In genomic region chr8:71464513-71465500, GRCm38 (mm10) we compare ENCODE assay signal across 8 mouse cellular contexts. TPM values are rescaled to one million over a fixed set of nuclear protein-coding genes. Genes with fewer than 3 reads are reported as not detected.
DNase-seq lines count a peak whose midpoint lies in the region; ATAC-seq and TF ChIP-seq lines count a peak whose summit lies in the region.

Gene Mrpl34 (plus strand): TSS chr8:71464959.

- intact Hi-C loops in gastrocnemius, adult 2 months (cut with DNase I) = loop anchor here (5.0 kb wide), 1 partner anchor 88 kb away; no protein-coding TSS in a partner anchor
- intact Hi-C loops in left cerebral cortex, adult 2 months (cut with DNase I) = loop anchor here (1.0 to 10.0 kb wide), 3 partner anchors 20 to 570 kb away; partner anchors contain the start of genes Ano8, Ocel1, Rpl18a and Slc5a5

- peaks cover 10% of the 10 kb centered on the region; the same call in 1 of the 2 replicates for H3K4me1 ChIP-seq in hindbrain, postnatal 0 days (ENCODE audit: insufficient read depth, low read length)

- TF ChIP-seq CTCF in gastrocnemius, adult 2 months (IDR thresholded peaks at IDR 0.05) = peak; percentile 99; the same call in 1 of the 2 replicates
- peak; percentile 99 for TF ChIP-seq CTCF in hindbrain, postnatal 0 days (IDR thresholded peaks at IDR 0.05; ENCODE audit: low read depth)
- peak; percentile 99 for TF ChIP-seq CTCF in left cerebral cortex, adult 2 months (IDR thresholded peaks at IDR 0.05)

- peak; percentile 99 for DNase-seq in ZHBTc4 (ENCODE audit: low read depth, low spot score)
- peak; percentile 98 for DNase-seq in gastrocnemius, adult 2 months
- DNase-seq in hindbrain, postnatal 0 days (ENCODE audit: low spot score) = peak; percentile 100
- peak; percentile 98 for DNase-seq in left cerebral cortex, adult 2 months (ENCODE audit: extremely low spot score in 1 of 2, low spot score in 2 of 2)
- DNase-seq in right cerebral cortex, adult 2 months (ENCODE audit: low spot score in 2 of 2) = peak; percentile 100
- peak; percentile 97 for DNase-seq in urinary bladder, postnatal 14 days (ENCODE audit: low spot score)

- peaks cover 9% of the 10 kb centered on the region for H3K36me3 ChIP-seq in hindbrain, postnatal 0 days (ENCODE audit: insufficient read depth, low read length)

- ATAC-seq in common myeloid progenitor, adult 5-6 weeks (replicated peaks; ENCODE audit: low read depth, poor library complexity, severe bottlenecking) = peak; percentile 74
- ATAC-seq in hindbrain, postnatal 0 days = peak; percentile 85
- peak; percentile 75 for ATAC-seq in megakaryocyte, adult 5-6 weeks (ENCODE audit: poor library complexity, severe bottlenecking)

- peak within 1 kb of the TSS; percentile 89 for H3K4me3 ChIP-seq in gastrocnemius, adult 2 months
- peak within 1 kb of the TSS; percentile 88 for H3K4me3 ChIP-seq in hindbrain, postnatal 0 days (ENCODE audit: low read length)
- H3K4me3 ChIP-seq in left cerebral cortex, adult 2 months = peak within 1 kb of the TSS; percentile 95

- no peaks in the 10 kb centered on the region for H3K27me3 ChIP-seq in hindbrain, postnatal 0 days (ENCODE audit: insufficient read depth, low read length)

- H3K4me2 ChIP-seq in hindbrain, postnatal 0 days (ENCODE audit: low read depth, low read length) = peak within 1 kb of the TSS; percentile 61

- peak within 1 kb of the TSS; percentile 95 for H3K27ac ChIP-seq in gastrocnemius, adult 2 months
- H3K27ac ChIP-seq in hindbrain, postnatal 0 days = peak within 1 kb of the TSS; percentile 92
- H3K27ac ChIP-seq in left cerebral cortex, adult 2 months = peak within 1 kb of the TSS; percentile 92

- peak within 1 kb of the TSS; percentile 89 for H3K9ac ChIP-seq in hindbrain, postnatal 0 days (replicated peaks; ENCODE audit: low read length)

- under 1% methylated on average over 59 of the region's 59 CpGs for WGBS in hindbrain, postnatal 0 days

- H3K9me3 ChIP-seq in hindbrain, postnatal 0 days (ENCODE audit: low read length) = no peaks in the 10 kb centered on the region

RNA-seq across cellular contexts. Expression of gene Mrpl34, which starts in this region (rescaled TPM):
- 79.0 and 80.0 TPM in 2 replicates for total RNA-seq in common myeloid progenitor, adult 5-6 weeks (2017)
- total RNA-seq in gastrocnemius, adult 2 months (2021) = 10 to 100 TPM; 59.1 to 84.3 TPM
- total RNA-seq in hindbrain, postnatal 0 days (2014; rRNA removed) = 77.9 and 127 TPM in 2 replicates
- polyA plus RNA-seq in hindbrain, postnatal 0 days (2015; fragmentation: Nextera tagmentation; extraction: Ambion mirVana) = 155 and 164 TPM in 2 replicates
- 10 to 100 TPM; 49.2 to 57.1 TPM for total RNA-seq in left cerebral cortex, adult 2 months (2021)
- total RNA-seq in megakaryocyte, adult 5-6 weeks (2015) = 31.6 and 40.1 TPM in 2 replicates
- total RNA-seq in megakaryocyte, adult 5-6 weeks (2017) = 33.5 and 36.1 TPM in 2 replicates

Comparison
In these comparisons a context has a peak if more than half of its experiments do, and no peak if none do; other contexts are left out.
1. Peak in every context shown above with its lines: DNase-seq, ATAC-seq, H3K4me3 ChIP-seq and H3K27ac ChIP-seq.